Comparison of ENCODE assay signal across 18 mouse cellular contexts in the genomic region with DNA sequence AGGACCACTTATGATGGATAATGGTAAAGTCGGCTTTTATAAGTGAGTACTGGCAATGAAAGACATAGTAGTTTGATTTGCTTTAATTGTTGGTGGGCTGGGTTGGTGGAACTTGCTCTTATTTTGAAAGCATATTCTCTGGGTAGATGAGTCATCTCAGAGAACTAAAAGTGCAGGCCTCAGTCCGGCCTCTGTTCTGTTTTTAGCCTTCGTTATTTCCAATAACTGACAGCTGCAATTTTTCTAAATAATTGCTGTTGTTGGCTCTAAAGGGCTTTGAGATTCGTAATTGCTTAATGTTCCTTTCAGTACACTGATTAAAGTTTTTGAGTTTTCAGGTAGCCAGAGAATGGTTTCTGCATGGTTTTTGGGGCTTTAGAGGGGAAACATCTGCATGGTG.
DNase-seq lines count a peak whose midpoint lies in the region; ATAC-seq and TF ChIP-seq lines count a peak whose summit lies in the region.
"Had no signal": no experiment of that assay in that cellular context is flagged by ENCODE, and none has a peak within 500 bp of the region (broad histone marks: within the 10 kb centered on the region; RNA-seq: fewer than 3 reads in every experiment).

No protein-coding gene starts in this region.

- in situ Hi-C loops in CH12.LX (cut with MboI; ENCODE audit: low pct_ligation_motif_present, low pct_unique_long_range_greater_than_20kb, low sequenced_read_pairs): no loop called here

- no peak for TF ChIP-seq CTCF in kidney, postnatal 0 days (IDR thresholded peaks at IDR 0.05; ENCODE audit: low read depth)
- no peak for TF ChIP-seq CTCF in CH12.LX (conservative IDR thresholded peaks at IDR 0.05 in 1 of 2, IDR thresholded peaks at IDR 0.05 in 1 of 2; ENCODE audit: low read depth in 2 of 2, low read length in 2 of 2)

- TF ChIP-seq RAD21 in CH12.LX (IDR thresholded peaks at IDR 0.05; ENCODE audit: low read depth, low read length): no peak

- no peak for TF ChIP-seq POLR2A in CH12.LX (IDR thresholded peaks at IDR 0.05; ENCODE audit: low read depth, low read length)

- H3K4me3 ChIP-seq in heart, embryonic 10.5 days: no peak overlapping the region
- no peak overlapping the region for H3K4me3 ChIP-seq in kidney, postnatal 0 days (replicated peaks; ENCODE audit: low read depth, low read length)
- H3K4me3 ChIP-seq in kidney, embryonic 16.5 days (ENCODE audit: low read length): no peak overlapping the region
- H3K4me3 ChIP-seq in CH12.LX (replicated peaks in 1 of 3; ENCODE audit: low read depth in 2 of 3, low read length in 2 of 3, poor library complexity in 1 of 3): no peak overlapping the region
- H3K4me3 ChIP-seq in brown adipose tissue, adult 24 weeks (ENCODE audit: insufficient read depth, low read depth, low read length): no peak overlapping the region
- H3K4me3 ChIP-seq in embryonic facial prominence, embryonic 10.5 days: no peak overlapping the region
- H3K4me3 ChIP-seq: forebrain, embryonic 12.5 days; limb, embryonic 15.5 days; midbrain, embryonic 10.5 days had no signal

- no peaks in the 10 kb centered on the region for H3K4me1 ChIP-seq in heart, embryonic 10.5 days
- peaks cover 8% of the 10 kb centered on the region; the same call in 1 of the 2 replicates for H3K4me1 ChIP-seq in kidney, postnatal 0 days (replicated peaks; ENCODE audit: insufficient read depth, low read length)
- peaks cover 12% of the 10 kb centered on the region; the same call in 1 of the 2 replicates for H3K4me1 ChIP-seq in kidney, embryonic 16.5 days (ENCODE audit: insufficient read depth, low read length)
- peaks cover 21 to 33% of the 10 kb centered on the region in 2 experiments for H3K4me1 ChIP-seq in CH12.LX (ENCODE audit: control insufficient read depth in 1 of 2, insufficient read depth in 2 of 2)
- peaks cover 2% of the 10 kb centered on the region; the same call in 1 of the 2 replicates for H3K4me1 ChIP-seq in brown adipose tissue, adult 24 weeks (ENCODE audit: control insufficient read depth, insufficient read depth, insufficient read length, low read length)
- peaks cover 7% of the 10 kb centered on the region for H3K4me1 ChIP-seq in embryonic facial prominence, embryonic 10.5 days
- H3K4me1 ChIP-seq: limb, embryonic 15.5 days had no signal

- no peaks in the 10 kb centered on the region for H3K27me3 ChIP-seq in heart, embryonic 10.5 days (ENCODE audit: insufficient read depth, poor library complexity, severe bottlenecking)
- H3K27me3 ChIP-seq in kidney, postnatal 0 days (ENCODE audit: insufficient read depth, low read length): no peaks in the 10 kb centered on the region
- H3K27me3 ChIP-seq in kidney, embryonic 16.5 days (ENCODE audit: insufficient read depth, low read length): no peaks in the 10 kb centered on the region
- no peaks in the 10 kb centered on the region for H3K27me3 ChIP-seq in CH12.LX (replicated peaks)
- no peaks in the 10 kb centered on the region for H3K27me3 ChIP-seq in embryonic facial prominence, embryonic 10.5 days (replicated peaks; ENCODE audit: low read depth, poor library complexity, severe bottlenecking)
- H3K27me3 ChIP-seq: forebrain, embryonic 12.5 days; limb, embryonic 15.5 days had no signal

- no peak overlapping the region for H3K27ac ChIP-seq in heart, embryonic 10.5 days
- H3K27ac ChIP-seq in kidney, postnatal 0 days: peak overlapping the region; percentile 75; the same call in 1 of the 2 replicates
- H3K27ac ChIP-seq in kidney, embryonic 16.5 days (ENCODE audit: low read length): no peak overlapping the region
- H3K27ac ChIP-seq in CH12.LX (ENCODE audit: insufficient read depth, low read depth): no peak overlapping the region; the same call in 1 of the 2 replicates
- peak overlapping the region; percentile 24; the same call in 1 of the 2 replicates for H3K27ac ChIP-seq in brown adipose tissue, adult 24 weeks (replicated peaks; ENCODE audit: low read depth, low read length)
- no peak overlapping the region for H3K27ac ChIP-seq in embryonic facial prominence, embryonic 10.5 days (replicated peaks)
- H3K27ac ChIP-seq: forebrain, embryonic 12.5 days; limb, embryonic 15.5 days; midbrain, embryonic 10.5 days had no signal

- 73% methylated on average over 4 of the region's 4 CpGs for WGBS in heart, embryonic 10.5 days
- WGBS in kidney, postnatal 0 days: 61% methylated on average over 4 of the region's 4 CpGs
- WGBS in kidney, embryonic 16.5 days: 67% methylated on average over 4 of the region's 4 CpGs
- 82% methylated on average over 4 of the region's 4 CpGs for WGBS in embryonic facial prominence, embryonic 10.5 days

- peak; percentile 52; the same call in 1 of the 2 replicates for TF ChIP-seq EP300 in CH12.LX (IDR thresholded peaks at IDR 0.05; ENCODE audit: low read length)

- peak; percentile 49 to 62 for DNase-seq in heart, adult 18-20 months
- no peak for DNase-seq in heart, embryonic 10.5 days (ENCODE audit: low spot score)
- DNase-seq in kidney, postnatal 0 days (ENCODE audit: low spot score): peak; percentile 73
- DNase-seq in CH12.LX (ENCODE audit: extremely low read depth): peak; percentile 31
- no peak for DNase-seq in embryonic facial prominence, embryonic 10.5 days (ENCODE audit: low spot score)
- DNase-seq: adrenal gland, postnatal 25 days; gastrocnemius, postnatal 36 days; kidney, postnatal 10 days; right cerebral cortex, postnatal 4 days; thymus, postnatal 14 days had no signal

- no peak overlapping the region for H3K4me2 ChIP-seq in kidney, postnatal 0 days (ENCODE audit: low read length)
- H3K4me2 ChIP-seq in kidney, embryonic 16.5 days (replicated peaks; ENCODE audit: low read depth, low read length): no peak overlapping the region
- H3K4me2 ChIP-seq in CH12.LX (ENCODE audit: insufficient read depth, low read depth, poor library complexity, severe bottlenecking): no peak overlapping the region; the same call in 1 of the 2 replicates
- H3K4me2 ChIP-seq: forebrain, embryonic 12.5 days; limb, embryonic 15.5 days had no signal

- H3K79me2 ChIP-seq in CH12.LX (replicated peaks; ENCODE audit: control insufficient read depth, extremely low read depth, insufficient read depth, poor library complexity, severe bottlenecking): no peaks in the 10 kb centered on the region

- dilution Hi-C loops in CH12.LX (cut with MboI; ENCODE audit: extremely low pct_ligation_motif_present, extremely low pct_unique_long_range_greater_than_20kb, low sequenced_read_pairs): no loop called here

- H3K9me3 ChIP-seq in heart, embryonic 10.5 days: no peaks in the 10 kb centered on the region
- no peaks in the 10 kb centered on the region for H3K9me3 ChIP-seq in kidney, postnatal 0 days (replicated peaks; ENCODE audit: low read length)
- H3K9me3 ChIP-seq in kidney, embryonic 16.5 days (ENCODE audit: low read length): no peaks in the 10 kb centered on the region
- H3K9me3 ChIP-seq in CH12.LX (replicated peaks; ENCODE audit: low read length): no peaks in the 10 kb centered on the region
- no peaks in the 10 kb centered on the region for H3K9me3 ChIP-seq in embryonic facial prominence, embryonic 10.5 days
- H3K9me3 ChIP-seq: forebrain, embryonic 12.5 days; limb, embryonic 15.5 days; midbrain, embryonic 10.5 days had no signal

- no peak overlapping the region for H3K9ac ChIP-seq in kidney, postnatal 0 days (ENCODE audit: low read depth, low read length)
- H3K9ac ChIP-seq in kidney, embryonic 16.5 days (replicated peaks; ENCODE audit: low read length): no peak overlapping the region
- H3K9ac ChIP-seq in CH12.LX (ENCODE audit: insufficient read depth, low read depth): peak overlapping the region; percentile 57; the same call in 1 of the 2 replicates
- H3K9ac ChIP-seq: forebrain, embryonic 12.5 days; limb, embryonic 15.5 days had no signal

- no peaks in the 10 kb centered on the region for H3K36me3 ChIP-seq in heart, embryonic 10.5 days
- H3K36me3 ChIP-seq in kidney, postnatal 0 days (ENCODE audit: insufficient read depth, low read length): no peaks in the 10 kb centered on the region
- no peaks in the 10 kb centered on the region for H3K36me3 ChIP-seq in kidney, embryonic 16.5 days (ENCODE audit: insufficient read depth, low read length)
- peaks cover 0 to 2% of the 10 kb centered on the region in 2 experiments for H3K36me3 ChIP-seq in CH12.LX (replicated peaks in 1 of 2; ENCODE audit: control insufficient read depth in 1 of 2, insufficient read depth in 1 of 2, low read length in 1 of 2)
- H3K36me3 ChIP-seq in embryonic facial prominence, embryonic 10.5 days (replicated peaks): no peaks in the 10 kb centered on the region
- H3K36me3 ChIP-seq: forebrain, embryonic 12.5 days; limb, embryonic 15.5 days; midbrain, embryonic 10.5 days had no signal

- ATAC-seq in kidney, postnatal 0 days (replicated peaks; ENCODE audit: low FRiP score, low read depth): no peak
- ATAC-seq in kidney, embryonic 16.5 days (ENCODE audit: low FRiP score, low TSS enrichment): no peak
- ATAC-seq in megakaryocyte, adult 5-6 weeks (ENCODE audit: poor library complexity, severe bottlenecking): no peak
- ATAC-seq: activated CD4-positive, CD25-positive, alpha-beta regulatory T cell, adult 4 months; intestine, embryonic 16.5 days had no signal

TF ChIP-seq in CH12.LX, 34 proteins besides CTCF, POLR2A, EP300 and RAD21 (continues in another document):
- TF ChIP-seq ZKSCAN1 (IDR thresholded peaks at IDR 0.05; ENCODE audit: borderline replicate concordance, low read depth, low read length) (no peak), ZMIZ1 (IDR thresholded peaks at IDR 0.05; ENCODE audit: low read depth, low read length) (no peak), PAX5 (IDR thresholded peaks at IDR 0.05; ENCODE audit: low read length) (no peak), BHLHE40 (IDR thresholded peaks at IDR 0.05; ENCODE audit: low read depth, low read length) (no peak), KAT2A (IDR thresholded peaks at IDR 0.05; ENCODE audit: insufficient replicate concordance, low read length) (no peak), JUN (IDR thresholded peaks at IDR 0.05; ENCODE audit: insufficient read depth, low read depth, low read length) (peak; percentile 61), USF2 (conservative IDR thresholded peaks at IDR 0.05; ENCODE audit: low read depth, low read length) (no peak), RCOR1 (conservative IDR thresholded peaks at IDR 0.05; ENCODE audit: low read depth, low read length) (0 out of 2 replicates have a peak, but pooled peaks have one; percentile 32), ZNF384 (IDR thresholded peaks at IDR 0.05; ENCODE audit: low read depth, low read length) (no peak), E2F4 (IDR thresholded peaks at IDR 0.05; ENCODE audit: insufficient replicate concordance, low read depth, low read length) (no peak), IRF4 (IDR thresholded peaks at IDR 0.05; ENCODE audit: low read depth, low read length) (peak; percentile 54), MEF2A (IDR thresholded peaks at IDR 0.05; ENCODE audit: borderline replicate concordance, low read depth, low read length) (peak; percentile 77; the same call in 1 of the 2 replicates), GABPA (IDR thresholded peaks at IDR 0.05; ENCODE audit: insufficient replicate concordance, low read depth, low read length) (no peak), ETS1 (conservative IDR thresholded peaks at IDR 0.05; ENCODE audit: low read depth, low read length) (peak; percentile 47; the same call in 1 of the 2 replicates), NRF1 (IDR thresholded peaks at IDR 0.05; ENCODE audit: low read depth, low read length) (no peak), TBP (conservative IDR thresholded peaks at IDR 0.05; ENCODE audit: low read depth, low read length) (no peak)

Comparison
In these comparisons a context has a peak if more than half of its experiments do, and no peak if none do; other contexts are left out.
1. DNase-seq: peak in heart, adult 18-20 months (2 of 2), kidney, postnatal 0 days (single experiment) and CH12.LX (single experiment); none in heart, embryonic 10.5 days (single experiment) and embryonic facial prominence, embryonic 10.5 days (single experiment).
2. H3K27ac ChIP-seq: peak in kidney, postnatal 0 days (single experiment) and brown adipose tissue, adult 24 weeks (single experiment); none in heart, embryonic 10.5 days (single experiment), kidney, embryonic 16.5 days (single experiment), CH12.LX (single experiment) and embryonic facial prominence, embryonic 10.5 days (single experiment).